Mouse (Mus musculus): ENCODE measurements at regions not wholly inside any gene's neighbourhood (a gene's known extent, or its start where the extent isn't known, plus 50 kb on each side); places are given as distances from the start of the nearest gene placed in this dataset.

- no peak for DNase-seq (ENCODE audit: extremely low read depth, insufficient read length, low spot score)
Measured at GRCm38 (mm10) chr1:78876156-78876555, 59.6 kb downstream of the Kcne4 start.

- DNase-seq (ENCODE audit: extremely low read depth, insufficient read length, low spot score), result no peak
Measured at GRCm38 (mm10) chr1:78879246-78879645, 62.7 kb downstream of the Kcne4 start.

- no peak for DNase-seq (ENCODE audit: extremely low read depth, insufficient read length, low spot score)
Measured at GRCm38 (mm10) chr1:78882455-78882854, 65.9 kb downstream of the Kcne4 start.

GRCm38 (mm10) chr1:78889241-78889640, 72.7 kb downstream of the Kcne4 start:
- DNase-seq (ENCODE audit: extremely low read depth, insufficient read length, low spot score), result no peak

GRCm38 (mm10) chr1:78891344-78891743, 74.8 kb downstream of the Kcne4 start:
- DNase-seq (ENCODE audit: extremely low read depth, insufficient read length, low spot score), result no peak

GRCm38 (mm10) chr1:78894301-78894700, 77.7 kb downstream of the Kcne4 start:
- DNase-seq (ENCODE audit: extremely low read depth, insufficient read length, low spot score), result no peak

GRCm38 (mm10) chr1:78895112-78895511, 78.6 kb downstream of the Kcne4 start:
- DNase-seq (ENCODE audit: extremely low read depth, insufficient read length, low spot score), result no peak

- no peak for DNase-seq (ENCODE audit: extremely low read depth, insufficient read length, low spot score)
Measured at GRCm38 (mm10) chr1:78907591-78907990, 91.0 kb downstream of the Kcne4 start.

GRCm38 (mm10) chr1:78907991-78908390, 91.4 kb downstream of the Kcne4 start:
- no peak for DNase-seq (ENCODE audit: extremely low read depth, insufficient read length, low spot score)

GRCm38 (mm10) chr1:78913791-78914190, 97.2 kb downstream of the Kcne4 start:
- peak; percentile 2 for DNase-seq (ENCODE audit: extremely low read depth, insufficient read length, low spot score)

GRCm38 (mm10) chr1:78919863-78920262, 103.3 kb downstream of the Kcne4 start:
- no peak for DNase-seq (ENCODE audit: extremely low read depth, insufficient read length, low spot score)

GRCm38 (mm10) chr1:78929975-78930374, 113.4 kb downstream of the Kcne4 start:
- no peak for DNase-seq (ENCODE audit: extremely low read depth, insufficient read length, low spot score)

- no peak for DNase-seq (ENCODE audit: extremely low read depth, insufficient read length, low spot score)
Measured at GRCm38 (mm10) chr1:78939871-78940270, 123.3 kb downstream of the Kcne4 start.

GRCm38 (mm10) chr1:78945588-78945987, 129.0 kb downstream of the Kcne4 start:
- DNase-seq (ENCODE audit: extremely low read depth, insufficient read length, low spot score), result no peak

GRCm38 (mm10) chr1:78980051-78980450, 163.5 kb downstream of the Kcne4 start:
- no peak for DNase-seq (ENCODE audit: extremely low read depth, insufficient read length, low spot score)
